Mouse (Mus musculus): ENCODE data around the gene Ppil6. TPM values are rescaled to one million over a fixed set of nuclear protein-coding genes. Genes with fewer than 3 reads are reported as not detected.

The Ppil6 gene
- polyA plus RNA-seq (2017; shearing (Covaris generic)), result not detected

DNA sequence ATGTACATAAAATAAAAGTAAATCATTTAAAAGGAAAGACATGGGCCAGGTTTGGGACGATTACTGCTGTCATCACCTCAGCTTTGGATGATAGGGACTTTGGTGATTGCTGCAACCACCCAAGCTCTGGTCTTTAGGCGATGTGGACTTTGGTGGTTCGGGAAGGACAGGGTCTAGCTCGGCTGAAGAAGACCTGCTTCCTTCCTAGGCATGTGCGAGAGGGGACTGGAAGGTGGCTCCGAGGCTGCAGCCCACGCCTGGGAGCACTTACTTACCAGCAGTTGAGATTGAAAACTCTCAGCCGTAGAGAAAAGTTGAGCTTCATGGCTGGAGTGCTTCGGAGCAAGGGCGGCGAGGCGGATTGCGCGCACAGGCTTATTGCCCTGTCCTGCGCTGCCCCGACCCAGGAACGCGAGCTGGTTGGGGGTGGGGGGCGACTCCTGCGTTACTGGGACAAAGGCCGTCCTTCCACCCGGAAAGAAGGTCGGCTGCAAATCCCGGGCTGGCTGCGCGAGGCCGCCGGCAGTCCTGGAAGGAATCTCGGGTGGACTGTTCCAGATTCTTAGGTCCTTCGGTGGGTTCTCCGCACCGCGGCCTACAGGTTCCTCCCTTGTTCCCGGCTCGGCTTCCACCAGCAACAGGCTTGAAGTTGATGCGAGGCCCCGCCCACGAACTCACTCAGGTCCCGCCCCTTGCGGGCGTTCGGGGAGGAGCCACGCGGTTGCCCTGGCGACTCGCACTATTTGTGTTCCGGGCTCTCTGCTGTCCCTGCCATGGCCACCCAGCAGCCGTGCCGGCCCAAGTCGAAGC, at the start of gene Ppil6, which contains the start of gene Smpd2:
Gene Ppil6, plus strand, starts transcription at position 732 of the 810 bp plus-strand sequence.
Gene Smpd2, minus strand, starts transcription at position 662 of the 810 bp plus-strand sequence.

DNA sequence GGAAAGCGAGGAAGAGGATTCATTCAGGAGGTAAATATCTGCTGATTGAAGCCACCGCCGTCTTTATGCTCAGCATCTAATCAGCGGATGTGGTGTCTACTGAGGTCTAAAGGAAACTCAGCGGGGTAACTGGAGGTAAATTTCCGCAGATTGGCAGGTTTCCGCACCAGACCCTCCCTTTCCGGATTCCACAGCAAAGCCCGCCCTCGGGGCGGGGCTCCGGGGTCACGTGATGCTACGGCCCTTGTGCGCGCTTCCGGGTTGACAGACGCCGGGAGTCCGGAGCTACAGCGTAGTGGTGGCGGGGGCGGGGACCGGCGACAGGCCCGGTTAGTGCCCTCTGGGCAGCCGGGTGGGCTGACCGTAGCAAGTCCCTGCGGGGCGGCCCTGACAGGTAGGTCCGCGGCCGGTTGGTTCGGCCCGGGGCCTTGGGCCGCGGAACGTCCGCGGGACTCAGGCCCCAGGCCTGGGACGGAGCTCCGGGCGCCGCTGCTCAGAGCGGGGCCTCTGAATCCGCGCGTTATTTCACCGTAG, 40.0 kb upstream of the Ppil6 start, which contains the start of gene Zbtb24:
Gene Zbtb24, plus strand, starts transcription at position 247 of the 534 bp plus-strand sequence.

DNA sequence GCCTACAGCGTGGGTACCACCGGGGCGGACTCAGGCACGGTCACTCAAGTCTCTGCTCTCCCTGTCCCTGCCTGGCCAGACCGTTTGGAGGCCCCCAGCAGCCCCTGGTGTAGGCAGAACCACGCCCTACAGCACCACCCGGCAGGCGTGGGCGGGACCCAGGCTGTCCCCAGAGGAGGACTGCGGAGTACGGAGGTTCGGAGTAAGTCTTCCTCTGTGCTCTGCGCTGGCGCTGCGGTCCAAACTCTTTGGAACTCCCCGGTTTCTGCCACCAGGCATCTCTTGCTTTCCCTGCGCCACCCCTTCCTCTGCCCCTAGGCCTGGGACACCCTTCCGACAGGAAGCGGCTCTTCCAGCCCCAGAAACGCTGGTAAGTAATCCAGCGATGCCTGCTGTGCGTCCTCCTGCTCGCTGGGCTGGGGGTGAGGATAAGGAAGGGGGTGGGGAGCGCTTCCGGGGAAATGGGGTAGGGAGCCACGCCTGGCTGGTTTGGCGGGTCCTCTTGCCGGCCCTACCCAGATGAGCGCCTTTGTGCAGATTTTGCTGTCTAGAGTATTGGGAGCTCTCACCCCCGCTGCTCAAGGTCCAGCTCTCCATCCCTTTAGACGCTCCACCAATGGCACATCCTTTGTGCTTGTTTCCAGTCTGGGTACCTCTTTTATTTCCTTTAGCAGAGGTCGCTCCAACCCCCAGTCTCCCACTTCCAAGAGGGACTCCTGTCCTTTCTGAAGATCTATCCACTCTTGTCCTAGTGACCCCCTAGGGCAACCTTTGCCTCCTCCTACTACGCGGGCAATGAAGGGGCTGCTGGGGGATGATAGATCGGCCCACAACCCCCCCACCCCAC, 13.8 kb upstream of the Ppil6 start, which contains the start of gene Mical1:
Gene Mical1, plus strand, starts transcription at position 144 of the 847 bp plus-strand sequence.

DNA sequence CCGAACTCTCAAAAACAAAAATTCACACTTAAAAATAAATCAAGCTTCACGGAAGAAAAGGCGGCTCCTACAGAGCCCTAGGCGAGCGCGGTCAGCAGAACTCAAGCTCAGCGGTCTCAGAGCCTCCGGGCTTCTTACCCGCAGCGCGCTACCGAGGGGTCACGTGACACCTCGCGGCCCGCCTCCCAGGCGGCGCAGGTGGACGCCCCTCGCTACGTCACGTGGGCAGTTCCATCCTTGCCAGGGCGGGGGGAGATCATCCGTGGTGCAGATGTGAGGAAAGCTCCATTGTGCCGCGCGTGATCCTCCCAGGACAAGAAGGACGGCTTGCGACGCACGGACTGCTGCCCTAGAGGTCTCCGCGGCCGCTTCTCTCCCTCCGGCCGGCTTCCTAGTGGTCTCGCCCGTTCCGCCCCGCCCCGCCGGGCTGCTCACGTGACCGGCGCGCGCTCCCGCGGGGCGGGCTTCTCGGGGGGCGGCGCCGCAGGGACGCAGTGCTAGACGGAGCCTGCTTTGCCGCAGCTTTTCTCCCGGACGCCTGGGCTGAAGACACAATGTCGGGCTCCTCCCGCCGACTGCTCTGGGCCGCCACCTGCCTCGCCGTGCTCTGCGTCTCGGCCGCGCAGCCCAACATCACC, 28.9 kb downstream of the Ppil6 start, which contains the start of gene Cd164:
Gene Cd164, plus strand, starts transcription at position 434 of the 638 bp plus-strand sequence.

Other genes starting within 250 kb of the Ppil6 start
- 15.0 TPM for gene Fig4, start 187.2 kb upstream of the Ppil6 start, polyA plus RNA-seq (2017; shearing (Covaris generic))
- not detected for gene Ak9, start 186.5 kb upstream of the Ppil6 start, polyA plus RNA-seq (2017; shearing (Covaris generic))
- 26.8 TPM for gene Zbtb24, start 40.1 kb upstream of the Ppil6 start, polyA plus RNA-seq (2017; shearing (Covaris generic))
- 117 TPM for gene Mical1, start 14.1 kb upstream of the Ppil6 start, polyA plus RNA-seq (2017; shearing (Covaris generic))
- gene Smpd2, start 70 bp upstream of the Ppil6 start, polyA plus RNA-seq (2017; shearing (Covaris generic)), result 25.8 TPM
- 240 TPM for gene Cd164, start 29.0 kb downstream of the Ppil6 start, polyA plus RNA-seq (2017; shearing (Covaris generic))
- 1.1 TPM for gene Ccdc162, start 226.2 kb downstream of the Ppil6 start, polyA plus RNA-seq (2017; shearing (Covaris generic))